Mouse (Mus musculus): ENCODE measurements around the gene Zfp800.

- TF ChIP-seq JUND (IDR thresholded peaks at IDR 0.05; ENCODE audit: low read depth, low read length), result no peak
- no peak for TF ChIP-seq ETS1 (IDR thresholded peaks at IDR 0.05; ENCODE audit: low read depth, low read length)
- no peak for TF ChIP-seq TAL1 (IDR thresholded peaks at IDR 0.05; ENCODE audit: low read length)
- no peak for TF ChIP-seq USF1 (IDR thresholded peaks at IDR 0.05; ENCODE audit: low read depth, low read length)
- TF ChIP-seq EP300 (IDR thresholded peaks at IDR 0.05; ENCODE audit: low read depth in 1 of 2, low read length in 2 of 2), result no peak
- no peak for TF ChIP-seq RAD21 (IDR thresholded peaks at IDR 0.05; ENCODE audit: low read depth, low read length)
- TF ChIP-seq POLR2A (IDR thresholded peaks at IDR 0.05; ENCODE audit: control insufficient read depth in 1 of 2, insufficient read depth in 1 of 2, low read depth in 1 of 2, low read length in 2 of 2, poor library complexity in 1 of 2), result no peak
- TF ChIP-seq TBP (IDR thresholded peaks at IDR 0.05; ENCODE audit: low read depth, low read length), result no peak
- no peak for TF ChIP-seq MAX (IDR thresholded peaks at IDR 0.05; ENCODE audit: low read length)
- no peak for TF ChIP-seq NELFE (IDR thresholded peaks at IDR 0.05; ENCODE audit: low read depth, low read length)
- TF ChIP-seq E2F4 (IDR thresholded peaks at IDR 0.05; ENCODE audit: borderline replicate concordance, low read depth, low read length), result no peak
- TF ChIP-seq GATA1 (IDR thresholded peaks at IDR 0.05; ENCODE audit: low read depth, low read length), result no peak
- TF ChIP-seq MEF2A (IDR thresholded peaks at IDR 0.05; ENCODE audit: extremely low read depth, insufficient replicate concordance, low read depth, low read length, poor library complexity, severe bottlenecking), result no peak
- TF ChIP-seq BHLHE40 (IDR thresholded peaks at IDR 0.05; ENCODE audit: borderline replicate concordance, low read depth, low read length), result no peak
Measured at GRCm38 (mm10) chr6:28345181-28345580, 52.6 kb downstream of the Zfp800 start.

Data from MEL (cell line).